Mouse (Mus musculus) intestine, embryonic 15.5 days (tissue): ENCODE measurements around the gene Gbp6. TPM values are rescaled to one million over a fixed set of nuclear protein-coding genes. Genes with fewer than 3 reads are reported as not detected.
"Not testable (repeated sequence)": the region's sequence is repeated elsewhere in the genome, so short reads cannot be mapped to it uniquely, and the experiment has no call there.

Source experiments
- ATAC-seq: fragments of 200-750 bp; cut with Nextera tagmentation; 2 replicates; pipeline ENCODE4 v1.8.0; 2017; ENCODE audit warnings: moderate TSS enrichment, moderate library complexity
- H3K27ac ChIP-seq: fragments of 300-500 bp; sonication (generic); 2 replicates; pipeline ENCODE4 v1.5.1; 2015; ENCODE audit warnings: mild to moderate bottlenecking, inconsistent platforms
- H3K27me3 ChIP-seq: fragments of 300-500 bp; sonication (generic); replicated peaks from 2 replicates; pipeline ENCODE4 v1.6.1; 2015; ENCODE audit warnings: inconsistent platforms
- H3K36me3 ChIP-seq: fragments of 300-500 bp; sonication (generic); 2 replicates; pipeline ENCODE4 v1.6.1; 2015; ENCODE audit warnings: inconsistent platforms
- H3K4me1 ChIP-seq: fragments of 300-500 bp; sonication (generic); replicated peaks from 2 replicates; pipeline ENCODE4 v1.6.1; 2015; ENCODE audit warnings: inconsistent platforms
- H3K4me2 ChIP-seq: fragments of 300-500 bp; sonication (generic); replicated peaks from 2 replicates; pipeline ENCODE4 v1.6.1; 2015; ENCODE audit warnings: mild to moderate bottlenecking, inconsistent platforms
- H3K4me3 ChIP-seq: fragments of 300-500 bp; sonication (generic); replicated peaks from 2 replicates; pipeline ENCODE4 v1.5.1; 2015; ENCODE audit warnings: inconsistent platforms
- H3K9ac ChIP-seq: fragments of 300-500 bp; sonication (generic); 2 replicates; pipeline ENCODE4 v1.6.1; 2015; ENCODE audit warnings: inconsistent platforms
- H3K9me3 ChIP-seq: fragments of 300-500 bp; sonication (generic); 2 replicates; pipeline ENCODE4 v1.6.1; 2016; ENCODE audit warnings: inconsistent platforms
- WGBS: fragments of 180-500 bp; shearing (Covaris S2); methylation state at CpG from one replicate; pipeline ENCODE4 v1.1.7; 2015; 5-methylcytosine and 5-hydroxymethylcytosine counted together
- polyA plus RNA-seq: library from polyadenylated mRNA; unstranded; fragments of >200 nt; fragmentation: Nextera tagmentation; extraction: Ambion mirVana; gene quantifications from 2 replicates; pipeline ENCODE4 v1.2.1, GENCODE M21; 2015

Gbp6 gene
- polyA plus RNA-seq, 1 experiment from 2014 or later, result 1.9 TPM

GRCm38 (mm10) chr5:105260673-105261072 lies 32.8 kb downstream of the Gbp6 start:
- H3K9ac ChIP-seq, H3K36me3 ChIP-seq, ATAC-seq, H3K4me3 ChIP-seq, H3K9me3 ChIP-seq, H3K4me2 ChIP-seq, H3K4me1 ChIP-seq, H3K27me3 ChIP-seq, H3K27ac ChIP-seq: not testable (repeated sequence)
- no CpG with 5 or more reads among the region's 3 CpGs for WGBS

GRCm38 (mm10) chr5:105252491-105252890 lies 41.0 kb downstream of the Gbp6 start:
- Histone ChIP-seq H3K4me3 (no peak overlapping the region), H3K9ac (no peak overlapping the region), H3K36me3 (no peaks in the 10 kb centered on the region), H3K27ac (no peak overlapping the region), H3K27me3 (no peaks in the 10 kb centered on the region), H3K4me1 (no peaks in the 10 kb centered on the region), H3K4me2 (no peak overlapping the region), H3K9me3 (no peaks in the 10 kb centered on the region)
- ATAC-seq, result no peak

GRCm38 (mm10) chr5:105244741-105245140 lies 48.8 kb downstream of the Gbp6 start:
- WGBS, result 68% methylated on average over 3 of the region's 3 CpGs
- not testable (repeated sequence) for ATAC-seq, H3K9me3 ChIP-seq

GRCm38 (mm10) chr5:105240982-105241381 lies 52.5 kb downstream of the Gbp6 start:
- not testable (repeated sequence) for H3K4me1 ChIP-seq, H3K4me2 ChIP-seq, H3K36me3 ChIP-seq, H3K27ac ChIP-seq, H3K27me3 ChIP-seq, H3K9ac ChIP-seq, H3K9me3 ChIP-seq, H3K4me3 ChIP-seq, ATAC-seq
- WGBS, result 85% methylated on average over 5 of the region's 5 CpGs

More at GRCm38 (mm10) chr5:105244741-105245140, 48.8 kb downstream of the Gbp6 start:
- H3K9ac ChIP-seq, H3K4me3 ChIP-seq, H3K36me3 ChIP-seq, H3K27me3 ChIP-seq, H3K4me1 ChIP-seq, H3K27ac ChIP-seq, H3K4me2 ChIP-seq: not testable (repeated sequence)

GRCm38 (mm10) chr5:105239483-105240047 lies 53.9 kb downstream of the Gbp6 start, which contains the start of gene Gbp10:
Gbp10 (minus strand) TSS chr5:105239533.
- not testable (repeated sequence) for H3K4me3 ChIP-seq, H3K9ac ChIP-seq, H3K4me1 ChIP-seq, H3K9me3 ChIP-seq, H3K36me3 ChIP-seq, ATAC-seq, H3K4me2 ChIP-seq, H3K27ac ChIP-seq, H3K27me3 ChIP-seq

- not testable (repeated sequence) for H3K9me3 ChIP-seq, H3K9ac ChIP-seq, ATAC-seq, H3K4me2 ChIP-seq, H3K4me1 ChIP-seq, H3K27me3 ChIP-seq, H3K36me3 ChIP-seq, H3K27ac ChIP-seq, H3K4me3 ChIP-seq
- WGBS, result 81% methylated on average over 1 of the region's 1 CpGs
Observed at GRCm38 (mm10) chr5:105238402-105238801, 55.1 kb downstream of the Gbp6 start.

- H3K27me3 ChIP-seq, H3K36me3 ChIP-seq, H3K4me3 ChIP-seq, H3K4me1 ChIP-seq, ATAC-seq, H3K9me3 ChIP-seq, H3K4me2 ChIP-seq, H3K9ac ChIP-seq, H3K27ac ChIP-seq: not testable (repeated sequence)
- WGBS, result 88% methylated on average over 3 of the region's 3 CpGs
Observed at GRCm38 (mm10) chr5:105236040-105236439, 57.5 kb downstream of the Gbp6 start.

Other genes with a start within 250 kb of the Gbp6 start
- gene Gbp9, start 154.2 kb downstream of the Gbp6 start, polyA plus RNA-seq, result 2.2 and 3.1 TPM in 2 replicates
- 1.6 and 1.9 TPM in 2 replicates for gene Gbp8, start 154.2 kb downstream of the Gbp6 start, polyA plus RNA-seq
- gene Gbp4, start 154.1 kb downstream of the Gbp6 start, polyA plus RNA-seq, result 1.4 and 1.6 TPM in 2 replicates
- gene Gbp10, start 54.2 kb downstream of the Gbp6 start, polyA plus RNA-seq, result not detected in 2 replicates
- gene Gm43302, start within 50 bp of the Gbp6 start, polyA plus RNA-seq, result 0.08 TPM in 1 of 2 replicates, not detected in the other
- 5.8 and 6.3 TPM in 2 replicates for gene Lrrc8b, start 122.1 kb upstream of the Gbp6 start, polyA plus RNA-seq
- 15.0 and 16.2 TPM in 2 replicates for gene Lrrc8c, start 225.7 kb upstream of the Gbp6 start, polyA plus RNA-seq